Mouse (Mus musculus) adrenal gland, postnatal 14 days (tissue): ENCODE data around the gene Bex2. TPM values are rescaled to one million over a fixed set of nuclear protein-coding genes. Genes with fewer than 3 reads are reported as not detected.
"Not testable (repeated sequence)": the region's sequence is repeated elsewhere in the genome, so short reads cannot be mapped to it uniquely, and the experiment has no call there.

Experiments used
- DNase-seq: peaks from one replicate; pipeline ENCODE4 v3.0.0; 2021; ENCODE audit warnings: mixed read lengths
- long read RNA-seq, 2 experiments: library from polyadenylated mRNA; stranded (forward); transcript quantifications; one replicate each; pipeline ENCODE4 v2.0.0; 2021
- total RNA-seq: library from RNA; stranded (reverse); gene quantifications from 2 replicates; pipeline ENCODE4 v1.2.3, GENCODE M21; 2021

The Bex2 gene
- 28.4 and 33.0 TPM in 2 replicates for total RNA-seq
- long read RNA-seq, experiment 1, transcript Bex2-201 (3 exons, 903 nt), result major isoform, 33 of 58 reads
- long read RNA-seq, experiment 1, partial matches to known transcripts, result 24 of 58 reads
- long read RNA-seq, experiment 1, other reads (novel, unspliced or antisense), result 1 of 58 reads
- long read RNA-seq, experiment 2, transcript Bex2-201 (3 exons, 903 nt), result major isoform, 20 of 33 reads
- long read RNA-seq, experiment 2, partial matches to known transcripts, result 0 of 33 reads
- long read RNA-seq, experiment 2, other reads (novel, unspliced or antisense), result 13 of 33 reads

GRCm38 (mm10) chrX:136068020-136068419, at the start of gene Bex2:
Gene Bex2, minus strand, starts transcription at chrX:136068236.
- not testable (repeated sequence) for DNase-seq

GRCm38 (mm10) chrX:136115419-136115961, 47.5 kb upstream of the Bex2 start:
- DNase-seq, result peak; percentile 55

- DNase-seq, result no peak
These were observed 47.0 kb upstream of the Bex2 start for GRCm38 (mm10) chrX:136115015-136115414.

GRCm38 (mm10) chrX:136107942-136108341, 39.9 kb upstream of the Bex2 start:
- DNase-seq, result peak; percentile 31

GRCm38 (mm10) chrX:136104724-136105088, 36.7 kb upstream of the Bex2 start:
- no peak for DNase-seq

GRCm38 (mm10) chrX:136104046-136104723, 36.1 kb upstream of the Bex2 start:
- no peak for DNase-seq

GRCm38 (mm10) chrX:136094421-136094820, 26.4 kb upstream of the Bex2 start:
- DNase-seq, result no peak

- DNase-seq, result no peak
These were observed 24.7 kb upstream of the Bex2 start for GRCm38 (mm10) chrX:136092497-136093279.

- no peak for DNase-seq
These were observed 17.1 kb upstream of the Bex2 start, which contains the start of gene Nxf3 for GRCm38 (mm10) chrX:136085155-136085554. Gene Nxf3, minus strand, starts transcription at chrX:136085255.

- peak; percentile 5 for DNase-seq
These were observed 640 bp downstream of the Bex2 start for GRCm38 (mm10) chrX:136067201-136067991.

GRCm38 (mm10) chrX:136060698-136061097, 7.3 kb downstream of the Bex2 start:
- no peak for DNase-seq

- DNase-seq, result no peak
These were observed 16.8 kb downstream of the Bex2 start for GRCm38 (mm10) chrX:136051219-136051618.

GRCm38 (mm10) chrX:136047528-136047927, 20.5 kb downstream of the Bex2 start:
- DNase-seq, result peak; percentile 76

- DNase-seq, result peak; percentile 7
These were observed 24.3 kb downstream of the Bex2 start for GRCm38 (mm10) chrX:136043726-136044125.

- DNase-seq, result peak; percentile 55
These were observed 35.0 kb downstream of the Bex2 start, which contains the start of gene Arxes1 for GRCm38 (mm10) chrX:136032799-136033763. Gene Arxes1, plus strand, starts transcription at chrX:136033367.

GRCm38 (mm10) chrX:136030331-136030730, 37.7 kb downstream of the Bex2 start:
- DNase-seq, result no peak
